Mouse (Mus musculus) mature B cell (primary cell): ENCODE measurements around the gene Negr1.
"Not testable (repeated sequence)": the region's sequence is repeated elsewhere in the genome, so short reads cannot be mapped to it uniquely, and the experiment has no call there.

Source experiments
- in situ Hi-C: fragments of 300-500 bp; cut with MboI; formaldehyde crosslinking; loops from 2 replicates; pipeline ENCODE4 v1.14.3; 2019

The Negr1 gene

DNA sequence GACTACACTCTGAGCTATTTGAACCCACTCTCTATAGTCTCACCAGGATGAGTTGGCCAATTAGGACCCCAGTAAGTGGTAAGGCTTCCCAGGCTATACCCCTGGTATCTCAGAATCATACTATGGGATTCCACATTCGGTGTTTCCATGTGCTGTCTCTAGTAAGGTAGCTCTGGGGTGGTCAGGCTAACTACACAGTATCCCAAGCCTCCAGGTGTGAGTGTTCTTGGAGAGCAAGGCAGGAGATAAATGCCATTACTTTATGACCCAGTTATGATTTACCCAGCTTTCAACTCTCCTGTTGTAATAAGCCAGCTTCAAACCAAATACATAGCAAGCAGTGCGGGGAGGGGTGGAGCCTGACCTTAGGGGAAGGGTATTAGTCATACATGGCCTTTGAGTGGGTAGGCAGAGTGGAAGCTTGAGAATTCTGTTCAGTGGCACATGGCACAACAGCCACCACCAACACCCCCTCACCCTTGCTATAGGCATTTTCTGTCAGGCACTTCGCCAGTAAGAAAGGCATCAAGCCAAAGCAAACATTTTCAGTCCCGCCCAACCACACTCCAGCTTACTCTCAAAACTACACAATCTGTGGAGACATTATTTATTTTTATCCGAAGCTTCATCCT is 437.7 kb downstream of the Negr1 start:
- in situ Hi-C loops: no loop called here

GRCm38 (mm10) chr3:157021632-157022031 is 460.0 kb downstream of the Negr1 start:
- in situ Hi-C loops: no loop called here

DNA sequence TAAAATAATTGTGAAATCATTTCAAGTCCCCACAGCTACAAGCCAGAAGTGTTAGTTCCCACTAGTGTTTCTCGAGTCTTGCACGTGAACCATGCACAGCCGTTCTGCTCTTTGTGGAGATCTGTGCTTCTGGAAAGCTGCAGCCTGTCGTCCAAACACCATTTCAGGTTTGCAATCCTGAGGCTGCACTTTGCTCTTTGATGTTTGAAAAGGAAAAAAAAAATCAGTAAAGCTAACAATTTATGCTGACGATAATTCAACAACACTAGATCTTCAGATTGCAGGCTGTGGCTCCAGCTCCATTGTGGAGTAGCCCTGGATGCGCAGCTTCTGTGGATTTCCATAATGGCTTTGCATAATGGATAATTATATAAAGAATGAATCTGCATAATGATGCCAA is 463.0 kb downstream of the Negr1 start:
- in situ Hi-C loops: no loop called here

- in situ Hi-C loops: no loop called here
Observed at GRCm38 (mm10) chr3:157031513-157032142, 470.0 kb downstream of the Negr1 start.

- in situ Hi-C loops: no loop called here
Observed at GRCm38 (mm10) chr3:157036016-157036415, 474.4 kb downstream of the Negr1 start.

DNA sequence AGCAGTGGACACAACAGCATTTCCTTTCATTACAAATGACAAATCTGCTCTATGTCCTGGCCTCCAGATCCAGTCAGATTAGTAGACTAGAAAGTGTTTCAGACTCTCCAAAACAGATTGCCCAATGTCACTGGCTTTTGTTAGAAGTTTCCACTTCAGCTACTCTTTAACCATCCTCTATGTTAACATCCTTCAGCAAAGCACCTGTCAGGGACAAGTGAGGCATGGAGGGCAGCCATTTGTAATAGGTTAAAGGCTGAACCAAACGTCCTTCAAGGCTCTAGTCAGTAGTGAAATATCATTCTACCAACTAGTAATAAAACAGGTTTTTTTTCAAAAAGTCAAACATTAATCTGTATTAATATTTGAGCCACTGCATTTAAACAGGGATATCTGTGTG is 475.0 kb downstream of the Negr1 start:
- in situ Hi-C loops: no loop called here

- in situ Hi-C loops: no loop called here
Observed at GRCm38 (mm10) chr3:157040619-157041018, 479.0 kb downstream of the Negr1 start.

- in situ Hi-C loops: no loop called here
Observed at GRCm38 (mm10) chr3:157044565-157044964, 483.0 kb downstream of the Negr1 start.

DNA sequence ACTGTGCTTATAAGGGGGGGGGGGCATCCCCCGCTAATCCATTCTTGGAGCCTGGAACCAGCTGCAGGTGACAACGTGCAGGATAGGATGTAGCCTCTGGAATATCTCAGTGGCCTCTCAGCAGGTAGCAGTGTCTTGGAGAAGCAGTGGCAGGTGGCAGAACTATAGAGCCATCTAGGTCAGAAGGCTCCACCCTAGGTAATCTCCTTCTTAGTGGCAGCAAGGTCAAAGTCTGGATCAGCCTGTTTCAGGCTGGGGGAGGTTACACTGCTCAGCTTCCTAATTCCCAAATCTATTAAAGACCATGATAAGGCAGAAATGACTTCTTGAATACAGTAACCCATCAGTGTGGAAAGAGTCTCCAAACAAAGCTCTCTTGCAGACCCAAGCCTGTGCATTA is 502.8 kb downstream of the Negr1 start:
- in situ Hi-C loops: not testable (repeated sequence)

DNA sequence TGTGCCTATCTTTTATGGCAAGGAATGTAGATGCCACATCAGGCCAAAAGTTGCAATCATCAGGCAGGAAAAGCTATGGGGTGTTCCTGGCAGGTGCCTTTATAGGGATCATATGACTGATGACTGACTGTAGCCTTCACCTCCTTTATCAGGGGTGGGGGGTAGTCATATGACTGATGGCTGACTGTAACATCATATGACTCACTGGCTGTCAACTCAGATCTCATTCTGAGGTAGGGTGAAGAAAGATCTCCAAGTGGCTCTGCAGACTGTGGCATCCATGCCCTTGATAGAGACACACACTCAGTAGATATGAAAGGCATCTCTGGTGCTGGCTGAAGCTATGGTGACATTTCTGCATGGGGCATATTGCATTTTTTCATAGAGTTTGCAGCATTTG is 504.7 kb downstream of the Negr1 start:
- in situ Hi-C loops: no loop called here

DNA sequence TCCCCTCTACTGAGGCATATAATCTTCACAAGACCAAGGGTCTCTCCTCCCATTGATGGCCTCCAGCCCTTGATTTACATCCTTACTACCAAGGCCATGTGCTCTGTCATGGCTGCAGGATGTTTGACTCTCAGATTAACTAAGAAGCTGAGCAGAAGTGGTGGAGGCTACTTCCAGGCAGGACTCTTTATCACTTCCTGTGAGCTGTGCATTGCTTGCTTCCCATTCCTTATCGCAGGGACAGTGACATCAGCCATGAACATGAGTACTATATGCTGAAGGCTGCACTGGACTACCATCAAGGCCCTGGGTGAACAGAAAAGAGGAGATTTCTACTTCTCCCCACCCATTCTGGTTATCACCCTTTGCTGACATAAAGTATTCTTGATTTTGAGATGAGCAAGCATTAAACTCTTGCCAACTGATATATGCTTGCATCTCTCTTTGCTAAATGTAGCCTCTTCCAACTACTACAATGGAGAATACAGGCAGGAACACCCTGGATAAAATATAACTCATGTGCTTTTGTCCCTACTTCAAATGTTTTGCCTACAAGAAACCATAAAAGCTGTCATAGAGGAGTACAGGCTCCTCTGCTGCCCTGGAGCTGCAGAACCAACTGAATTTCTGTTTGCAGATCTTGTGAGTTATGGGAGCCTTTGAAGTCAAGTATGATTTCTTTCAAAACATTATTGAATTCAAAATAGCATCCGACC is 517.8 kb downstream of the Negr1 start:
- in situ Hi-C loops: no loop called here

GRCm38 (mm10) chr3:157079966-157080306 is 518.3 kb downstream of the Negr1 start:
- in situ Hi-C loops: no loop called here

DNA sequence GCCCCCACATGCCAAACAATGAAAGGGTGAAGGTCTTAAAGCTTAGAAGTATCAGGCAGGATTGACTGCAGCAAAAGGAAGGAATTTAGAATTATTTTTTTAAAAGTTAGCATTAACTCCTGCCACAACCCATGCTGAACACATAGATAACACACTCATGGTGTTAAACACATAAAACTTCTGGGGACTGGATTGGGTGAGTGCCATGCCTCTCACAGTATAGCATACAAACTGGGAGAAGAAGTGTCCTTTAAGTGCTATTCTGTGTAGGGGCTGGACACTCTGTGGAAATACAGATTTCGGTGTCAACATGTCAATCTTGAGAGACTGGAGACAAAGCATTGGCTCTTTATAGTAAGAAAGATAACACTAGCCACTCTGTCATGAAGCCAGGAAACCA is 519.0 kb downstream of the Negr1 start:
- in situ Hi-C loops: no loop called here

GRCm38 (mm10) chr3:157082808-157083784 is 521.5 kb downstream of the Negr1 start:
- in situ Hi-C loops: no loop called here

DNA sequence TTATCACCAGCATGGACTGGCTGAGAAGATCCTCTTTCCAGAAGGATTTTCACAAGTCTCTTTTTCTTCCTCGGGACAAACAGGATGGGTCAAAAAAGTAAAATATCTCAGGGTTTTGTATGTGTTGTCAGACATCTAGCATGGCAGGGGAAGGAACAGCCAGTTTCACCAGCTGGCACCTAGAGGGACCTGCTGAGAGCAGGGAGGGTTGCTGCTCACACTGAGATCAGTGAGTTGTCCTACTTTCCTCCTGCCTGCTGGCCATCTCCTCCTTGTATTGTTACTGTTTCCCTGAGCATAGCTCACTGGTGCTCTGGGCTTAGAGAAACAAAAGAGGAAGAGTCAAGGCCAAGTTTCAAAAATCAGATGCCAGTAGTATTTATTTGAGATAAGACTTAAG is 523.6 kb downstream of the Negr1 start:
- in situ Hi-C loops: no loop called here

- in situ Hi-C loops: no loop called here
Observed at GRCm38 (mm10) chr3:157090051-157090450, 528.5 kb downstream of the Negr1 start.

DNA sequence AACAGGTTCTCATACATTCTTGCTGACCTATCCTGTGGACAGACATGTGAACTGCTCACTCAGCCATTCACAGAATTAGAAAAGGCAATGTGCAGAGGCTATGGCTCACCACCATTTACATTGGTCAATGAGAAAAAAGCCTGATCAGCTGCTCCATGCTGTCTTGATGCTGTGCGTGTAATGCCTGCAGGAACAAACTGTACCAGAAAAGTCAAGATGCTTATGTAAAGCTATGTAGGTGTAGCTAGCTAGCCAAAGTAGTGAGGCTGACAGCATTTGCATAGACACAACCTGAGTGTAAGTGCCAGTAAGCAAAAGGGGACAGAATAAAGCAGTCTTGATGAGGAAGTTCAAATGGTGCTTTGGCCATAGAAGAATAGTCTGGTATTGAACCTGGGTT is 534.7 kb downstream of the Negr1 start:
- in situ Hi-C loops: no loop called here

GRCm38 (mm10) chr3:157097514-157097913 is 535.9 kb downstream of the Negr1 start:
- in situ Hi-C loops: no loop called here

GRCm38 (mm10) chr3:157098417-157098816 is 536.8 kb downstream of the Negr1 start:
- in situ Hi-C loops: no loop called here

- in situ Hi-C loops: no loop called here
Observed at GRCm38 (mm10) chr3:157104866-157105579, 543.4 kb downstream of the Negr1 start.

DNA sequence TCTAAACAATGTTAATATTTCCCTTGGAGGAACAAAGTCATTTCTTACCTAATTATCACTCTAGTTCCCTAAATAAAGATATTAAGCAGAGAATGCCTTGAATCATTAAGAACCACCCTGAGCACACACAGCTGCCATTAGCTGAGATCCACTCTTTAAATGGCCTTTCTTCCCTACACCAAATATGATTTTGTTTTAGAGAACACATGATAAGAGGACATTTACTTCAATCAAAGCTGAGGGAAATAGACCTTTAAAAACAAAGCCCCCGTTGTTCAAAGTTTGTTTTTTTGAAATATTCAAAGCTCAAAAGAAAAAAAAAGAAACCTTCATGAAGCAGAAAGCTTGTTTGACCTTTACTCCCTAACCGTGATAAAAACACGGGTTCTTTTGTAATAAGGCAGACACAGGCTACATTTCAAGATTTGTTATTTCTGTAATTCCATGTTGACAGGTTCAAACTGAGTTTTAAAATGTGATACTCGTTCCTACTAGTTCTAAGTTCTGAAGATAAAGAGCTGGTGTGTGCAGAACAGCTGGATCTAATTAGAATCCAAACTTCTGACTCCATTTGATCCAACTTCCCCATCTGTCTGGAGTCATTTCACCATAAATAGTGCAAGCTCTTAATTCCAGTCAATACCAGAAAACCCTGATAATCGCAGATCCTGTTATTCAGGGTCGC is 544.1 kb downstream of the Negr1 start:
- in situ Hi-C loops: no loop called here
